Mouse (Mus musculus): ENCODE results near the gene Slc25a17. TPM values are rescaled to one million over a fixed set of nuclear protein-coding genes. Genes with fewer than 3 reads are reported as not detected.
A peak's percentile ranks its signal among the peaks of the same experiment; 100 is the strongest.

The Slc25a17 gene
- polyA plus RNA-seq, 1 experiment: 56.0 TPM

DNA sequence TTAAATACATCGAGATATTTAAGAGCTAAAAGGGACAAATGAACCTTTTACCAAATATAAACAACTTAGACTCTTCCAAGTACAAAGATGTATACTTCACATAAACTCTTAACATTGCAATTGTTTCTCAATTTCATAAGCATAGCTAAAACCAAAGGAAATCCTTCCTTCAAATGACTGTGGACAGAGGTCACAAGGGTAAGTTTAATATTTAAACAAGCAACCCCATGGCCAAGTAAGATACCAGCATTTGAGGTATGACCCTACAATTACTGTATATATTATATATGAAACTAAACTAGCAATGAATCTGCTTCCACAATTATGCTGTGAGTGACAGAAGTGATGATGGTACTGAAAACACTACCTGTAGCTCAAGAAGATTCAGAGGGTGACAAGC is 3.7 kb upstream of the Slc25a17 start:
- TF ChIP-seq CTCF (IDR thresholded peaks at IDR 0.05; ENCODE audit: borderline replicate concordance, insufficient read depth, low read depth, low read length) (no peak), POLR2A (IDR thresholded peaks at IDR 0.05; ENCODE audit: borderline replicate concordance, insufficient read depth, low read length) (no peak)
- H3K4me1 ChIP-seq (ENCODE audit: control insufficient read depth, insufficient read depth, low read length): no peaks in the 10 kb centered on the region; the same call in 1 of the 2 replicates
- no peak overlapping the region for H3K4me3 ChIP-seq (replicated peaks; ENCODE audit: insufficient read depth, low read depth, low read length)
- DNase-seq: no peak
- H3K27ac ChIP-seq (ENCODE audit: insufficient read depth, low read length): no peak overlapping the region
- H3K27me3 ChIP-seq (ENCODE audit: control insufficient read depth, insufficient read depth, low read length): no peaks in the 10 kb centered on the region
- 96% methylated on average over 1 of the region's 1 CpGs for WGBS

DNA sequence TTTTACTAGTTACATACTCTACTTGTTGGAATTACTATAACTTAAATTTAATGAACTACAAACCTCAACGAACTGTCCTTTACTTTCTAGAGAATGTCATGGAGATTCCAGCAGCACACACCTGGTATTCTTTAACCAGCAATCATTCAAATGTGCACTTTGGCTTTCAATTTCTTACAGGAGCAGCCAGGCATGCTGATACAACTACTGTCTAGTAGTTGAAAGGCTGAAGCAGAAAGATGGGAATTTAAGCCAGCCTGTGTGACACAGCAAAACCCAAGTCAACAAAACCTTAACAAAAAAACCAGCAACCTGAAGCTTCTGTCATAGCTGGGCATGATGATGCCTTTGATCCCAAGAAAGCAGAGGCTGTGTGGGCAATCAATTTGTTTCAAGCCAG is 1.9 kb upstream of the Slc25a17 start:
- Histone ChIP-seq H3K27ac (ENCODE audit: insufficient read depth, low read length) (no peak overlapping the region), H3K27me3 (ENCODE audit: control insufficient read depth, insufficient read depth, low read length) (no peaks in the 10 kb centered on the region), H3K4me1 (ENCODE audit: control insufficient read depth, insufficient read depth, low read length) (no peaks in the 10 kb centered on the region; the same call in 1 of the 2 replicates), H3K4me3 (replicated peaks; ENCODE audit: insufficient read depth, low read depth, low read length) (no peak overlapping the region)
- 87% methylated on average over 1 of the region's 1 CpGs for WGBS
- TF ChIP-seq CTCF (IDR thresholded peaks at IDR 0.05; ENCODE audit: borderline replicate concordance, insufficient read depth, low read depth, low read length) (no peak), POLR2A (IDR thresholded peaks at IDR 0.05; ENCODE audit: borderline replicate concordance, insufficient read depth, low read length) (no peak)
- no peak for DNase-seq

DNA sequence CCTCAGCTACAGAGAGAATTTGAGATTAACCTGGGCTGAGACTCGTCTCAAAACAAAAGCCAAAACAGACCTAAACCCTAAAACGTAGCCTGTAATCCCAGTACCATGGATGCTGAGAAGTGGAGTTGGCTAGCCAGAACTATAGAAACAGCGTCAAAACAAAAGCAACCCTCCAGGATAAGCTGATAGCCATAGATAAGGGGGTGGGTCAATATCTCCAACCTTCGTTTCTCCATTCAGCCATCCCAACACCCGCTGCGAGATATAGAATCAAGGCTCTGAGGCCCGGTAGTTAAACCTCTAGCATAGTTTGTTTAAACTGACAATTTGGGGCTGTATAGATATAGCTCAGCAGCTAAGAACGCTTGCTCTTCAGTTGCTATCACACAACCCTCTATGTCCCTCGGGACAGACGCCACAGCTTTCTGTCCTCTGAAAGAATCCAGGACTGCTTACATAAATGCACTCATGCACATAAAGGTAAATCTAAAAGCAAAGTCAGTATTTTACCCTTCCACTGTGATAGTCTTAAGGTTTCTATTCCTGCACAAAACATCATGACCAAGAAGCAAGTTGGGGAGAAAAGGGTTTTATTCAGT is 904 bp upstream of the Slc25a17 start:
- TF ChIP-seq POLR2A (IDR thresholded peaks at IDR 0.05; ENCODE audit: borderline replicate concordance, insufficient read depth, low read length) (no peak), CTCF (IDR thresholded peaks at IDR 0.05; ENCODE audit: borderline replicate concordance, insufficient read depth, low read depth, low read length) (no peak)
- Histone ChIP-seq H3K4me3 (replicated peaks; ENCODE audit: insufficient read depth, low read depth, low read length) (no peak overlapping the region), H3K27me3 (ENCODE audit: control insufficient read depth, insufficient read depth, low read length) (no peaks in the 10 kb centered on the region), H3K4me1 (ENCODE audit: control insufficient read depth, insufficient read depth, low read length) (no peaks in the 10 kb centered on the region; the same call in 1 of the 2 replicates), H3K27ac (ENCODE audit: insufficient read depth, low read length) (no peak overlapping the region)
- WGBS: 54% methylated on average over 10 of the region's 10 CpGs
- DNase-seq: no peak

GRCm38 (mm10) chr15:81361022-81361404 is 401 bp upstream of the Slc25a17 start:
- no peak overlapping the region for H3K27ac ChIP-seq (ENCODE audit: insufficient read depth, low read length)
- 36% methylated on average over 6 of the region's 6 CpGs for WGBS
- no peaks in the 10 kb centered on the region; the same call in 1 of the 2 replicates for H3K4me1 ChIP-seq (ENCODE audit: control insufficient read depth, insufficient read depth, low read length)
- TF ChIP-seq CTCF (IDR thresholded peaks at IDR 0.05; ENCODE audit: borderline replicate concordance, insufficient read depth, low read depth, low read length): no peak
- TF ChIP-seq POLR2A (IDR thresholded peaks at IDR 0.05; ENCODE audit: borderline replicate concordance, insufficient read depth, low read length): no peak
- H3K27me3 ChIP-seq (ENCODE audit: control insufficient read depth, insufficient read depth, low read length): no peaks in the 10 kb centered on the region
- H3K4me3 ChIP-seq (replicated peaks; ENCODE audit: insufficient read depth, low read depth, low read length): peak overlapping the region; percentile 93
- no peak for DNase-seq

DNA sequence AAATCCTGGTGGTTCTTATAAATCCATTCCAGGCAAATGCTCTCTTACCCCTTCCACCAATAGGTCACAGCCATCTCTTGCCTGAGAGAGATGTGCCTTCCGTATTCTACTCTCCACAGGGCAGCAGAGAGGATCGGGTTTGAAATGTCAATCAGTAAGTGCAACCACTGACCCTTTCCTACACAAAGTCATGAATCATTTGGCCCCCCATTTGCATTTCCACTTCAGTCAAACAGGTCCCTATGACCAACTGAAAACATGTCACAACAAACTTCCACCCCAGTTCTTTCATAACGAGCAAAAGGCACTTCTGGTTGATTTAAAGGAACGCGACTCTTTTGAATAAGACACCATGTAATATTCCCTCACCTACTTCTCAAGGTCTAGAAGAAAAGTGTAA is 1.2 kb downstream of the Slc25a17 start:
- 85% methylated on average over 5 of the region's 5 CpGs for WGBS
- Histone ChIP-seq H3K4me1 (ENCODE audit: control insufficient read depth, insufficient read depth, low read length) (no peaks in the 10 kb centered on the region; the same call in 1 of the 2 replicates), H3K27me3 (ENCODE audit: control insufficient read depth, insufficient read depth, low read length) (no peaks in the 10 kb centered on the region), H3K27ac (ENCODE audit: insufficient read depth, low read length) (no peak overlapping the region), H3K4me3 (replicated peaks; ENCODE audit: insufficient read depth, low read depth, low read length) (no peak overlapping the region)
- TF ChIP-seq POLR2A (IDR thresholded peaks at IDR 0.05; ENCODE audit: borderline replicate concordance, insufficient read depth, low read length): no peak
- no peak for TF ChIP-seq CTCF (IDR thresholded peaks at IDR 0.05; ENCODE audit: borderline replicate concordance, insufficient read depth, low read depth, low read length)
- DNase-seq: no peak

- DNase-seq: no peak
- Histone ChIP-seq H3K27me3 (ENCODE audit: control insufficient read depth, insufficient read depth, low read length) (no peaks in the 10 kb centered on the region), H3K4me3 (replicated peaks; ENCODE audit: insufficient read depth, low read depth, low read length) (no peak overlapping the region), H3K4me1 (ENCODE audit: control insufficient read depth, insufficient read depth, low read length) (no peaks in the 10 kb centered on the region; the same call in 1 of the 2 replicates), H3K27ac (ENCODE audit: insufficient read depth, low read length) (no peak overlapping the region)
- 87% methylated on average over 3 of the region's 3 CpGs for WGBS
- TF ChIP-seq POLR2A (IDR thresholded peaks at IDR 0.05; ENCODE audit: borderline replicate concordance, insufficient read depth, low read length): no peak
- TF ChIP-seq CTCF (IDR thresholded peaks at IDR 0.05; ENCODE audit: borderline replicate concordance, insufficient read depth, low read depth, low read length): no peak
Measured at GRCm38 (mm10) chr15:81358943-81359342, 1.7 kb downstream of the Slc25a17 start.

DNA sequence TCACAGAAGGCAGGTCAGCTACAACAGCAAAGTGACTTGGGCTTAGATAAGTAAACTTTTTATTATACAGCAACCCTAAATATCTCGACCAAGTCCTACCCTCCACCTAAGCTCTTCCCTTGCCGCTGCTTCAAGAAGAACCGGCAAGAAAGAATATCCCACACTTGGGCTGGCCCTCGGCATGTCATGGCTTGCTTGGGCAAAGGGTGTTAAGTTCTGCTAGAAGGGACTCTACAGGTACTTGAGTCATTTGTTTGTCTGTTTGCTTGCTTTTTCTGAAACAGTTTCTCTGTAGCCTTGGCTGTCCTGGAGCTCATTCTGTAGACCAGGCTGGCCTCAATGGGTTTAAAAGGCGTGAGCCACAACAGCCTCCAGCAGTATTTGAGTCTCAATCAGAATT is 3.7 kb downstream of the Slc25a17 start:
- Histone ChIP-seq H3K4me3 (replicated peaks; ENCODE audit: insufficient read depth, low read depth, low read length) (no peak overlapping the region), H3K27me3 (ENCODE audit: control insufficient read depth, insufficient read depth, low read length) (no peaks in the 10 kb centered on the region), H3K4me1 (ENCODE audit: control insufficient read depth, insufficient read depth, low read length) (no peaks in the 10 kb centered on the region; the same call in 1 of the 2 replicates), H3K27ac (ENCODE audit: insufficient read depth, low read length) (no peak overlapping the region)
- WGBS: 52% methylated on average over 5 of the region's 5 CpGs
- no peak for DNase-seq
- TF ChIP-seq CTCF (IDR thresholded peaks at IDR 0.05; ENCODE audit: borderline replicate concordance, insufficient read depth, low read depth, low read length): no peak
- TF ChIP-seq POLR2A (IDR thresholded peaks at IDR 0.05; ENCODE audit: borderline replicate concordance, insufficient read depth, low read length): no peak

GRCm38 (mm10) chr15:81355146-81355761 is 5.4 kb downstream of the Slc25a17 start:
- no peak for TF ChIP-seq POLR2A (IDR thresholded peaks at IDR 0.05; ENCODE audit: borderline replicate concordance, insufficient read depth, low read length)
- TF ChIP-seq CTCF (IDR thresholded peaks at IDR 0.05; ENCODE audit: borderline replicate concordance, insufficient read depth, low read depth, low read length): no peak
- no peaks in the 10 kb centered on the region for H3K27me3 ChIP-seq (ENCODE audit: control insufficient read depth, insufficient read depth, low read length)
- 65% methylated on average over 3 of the region's 3 CpGs for WGBS
- no peaks in the 10 kb centered on the region; the same call in 1 of the 2 replicates for H3K4me1 ChIP-seq (ENCODE audit: control insufficient read depth, insufficient read depth, low read length)
- DNase-seq: no peak
- H3K27ac ChIP-seq (ENCODE audit: insufficient read depth, low read length): no peak overlapping the region
- H3K4me3 ChIP-seq (replicated peaks; ENCODE audit: insufficient read depth, low read depth, low read length): no peak overlapping the region

Data from cerebellum, adult 2 months (tissue).